Mouse (Mus musculus): ENCODE measurements around the gene Fam185a. TPM values are rescaled to one million over a fixed set of nuclear protein-coding genes. Genes with fewer than 3 reads are reported as not detected.
A peak's percentile ranks its signal among the peaks of the same experiment; 100 is the strongest.

Gene Fam185a
- 10 to 100 TPM; 20.7 to 22.3 TPM for total RNA-seq (2021)
- long read RNA-seq, experiment 1, transcript Fam185a-201 (8 exons, 3,027 nt) = major isoform, 25 of 31 reads
- long read RNA-seq, experiment 1, partial matches to known transcripts = 3 of 31 reads
- long read RNA-seq, experiment 1, other reads (novel, unspliced or antisense) = 3 of 31 reads
- long read RNA-seq, experiment 2, transcript Fam185a-201 (8 exons, 3,027 nt) = major isoform, 8 of 11 reads
- long read RNA-seq, experiment 2, partial matches to known transcripts = 0 of 11 reads
- long read RNA-seq, experiment 2, other reads (novel, unspliced or antisense) = 3 of 11 reads

- DNase-seq = peak; percentile 94 to 98
Observed at GRCm38 (mm10) chr5:21424614-21425602, at the start of gene Fam185a, which contains the start of gene Ccdc146. Gene Fam185a, plus strand, starts transcription at chr5:21424958. Gene Ccdc146, minus strand, starts transcription at chr5:21424677.

DNA sequence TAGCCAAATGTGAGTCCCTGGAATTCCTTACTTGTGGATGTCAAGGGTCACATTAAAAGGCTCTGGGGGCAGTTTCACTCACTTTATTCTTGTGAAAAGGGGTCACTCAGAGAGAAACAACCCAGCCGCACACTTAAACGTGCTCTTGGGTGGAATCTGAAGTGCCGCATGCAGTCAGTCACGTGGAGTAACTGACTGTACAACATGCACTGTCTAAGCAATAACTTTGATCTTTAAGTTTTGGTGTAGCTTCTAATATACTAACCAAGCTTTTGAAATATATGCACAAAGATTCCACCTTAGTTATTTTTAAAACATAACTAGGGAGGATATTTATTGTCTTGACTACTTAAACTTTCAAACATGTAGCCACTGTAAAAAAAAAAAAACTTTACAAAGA is 47.8 kb upstream of the Fam185a start:
- DNase-seq = no peak

DNA sequence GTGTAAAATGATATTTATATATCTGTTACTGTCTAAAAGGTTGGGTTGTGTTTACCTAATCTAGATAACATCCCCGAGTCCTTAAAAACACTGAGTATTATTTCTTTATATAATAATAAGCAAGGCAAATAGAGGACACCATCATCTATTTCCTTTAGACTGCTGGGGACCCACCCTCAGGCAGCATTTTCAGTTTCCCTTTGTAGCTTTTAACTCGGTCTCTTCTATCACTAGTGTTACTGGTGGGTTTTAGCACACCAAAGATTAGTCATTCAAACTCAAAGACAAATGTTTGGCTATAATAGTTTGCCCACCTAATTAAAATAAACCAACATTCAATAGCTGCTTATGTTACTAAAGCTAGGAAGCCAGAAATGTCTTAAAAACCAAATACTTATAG is 46.4 kb upstream of the Fam185a start:
- DNase-seq = no peak

GRCm38 (mm10) chr5:21381986-21382385 is 42.8 kb upstream of the Fam185a start:
- DNase-seq = peak in 1 of 2 experiments; percentile 17

DNA sequence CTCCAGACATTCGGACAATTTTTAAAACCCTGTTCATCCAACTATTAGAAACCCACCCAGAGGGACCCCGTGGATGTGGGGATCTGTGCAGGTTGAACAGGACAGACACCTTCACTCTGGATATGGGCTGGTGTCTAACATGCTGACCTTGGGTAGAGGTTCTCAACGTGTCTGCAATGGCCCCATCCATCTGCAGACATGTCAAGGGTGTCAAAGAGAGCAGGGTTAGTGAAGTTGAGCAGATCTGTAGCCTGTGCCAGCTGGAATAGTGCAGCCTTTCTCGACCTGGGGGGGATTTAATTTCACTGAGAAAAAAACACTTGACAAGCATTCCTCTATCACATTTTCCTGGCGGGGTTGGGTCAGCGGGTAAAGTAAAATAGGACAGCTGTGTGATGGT is 42.1 kb upstream of the Fam185a start:
- DNase-seq = no peak

- peak; percentile 42 to 44 for DNase-seq
Observed at GRCm38 (mm10) chr5:21383392-21384251, 41.1 kb upstream of the Fam185a start.

DNA sequence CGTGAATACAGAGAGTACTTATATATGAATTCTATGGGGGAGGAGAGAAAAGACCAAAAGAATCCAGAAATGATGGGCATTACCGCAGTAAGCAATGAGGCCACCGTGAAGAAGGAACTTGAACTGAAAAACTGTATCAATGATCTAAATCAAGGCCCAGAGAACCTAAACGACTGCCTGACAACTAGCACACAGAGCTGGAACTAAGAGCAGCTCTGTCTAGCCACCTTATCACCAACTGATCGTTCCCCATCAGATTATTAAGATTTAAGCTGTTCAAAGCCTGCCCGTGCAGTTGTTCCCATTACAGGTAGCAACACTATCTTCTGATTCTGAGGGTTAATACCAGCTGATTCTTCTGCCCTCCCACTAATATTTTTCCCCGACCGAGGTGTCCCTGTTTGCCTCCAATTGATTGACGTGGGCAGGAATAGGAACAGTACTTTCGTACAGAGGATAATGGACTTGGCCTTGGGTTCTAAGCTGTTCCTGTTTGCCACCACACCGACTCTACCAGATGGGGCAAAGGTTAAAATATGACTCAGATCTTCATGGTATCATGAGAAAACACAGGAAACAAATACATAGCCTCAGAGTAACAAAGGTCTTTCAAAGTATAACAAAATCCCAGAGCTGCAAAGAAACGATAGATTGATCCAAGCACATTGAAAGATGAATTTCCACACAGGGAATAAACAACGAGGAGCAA is 40.4 kb upstream of the Fam185a start:
- DNase-seq = no peak

- no peak for DNase-seq
Observed at GRCm38 (mm10) chr5:21384976-21385375, 39.8 kb upstream of the Fam185a start.

GRCm38 (mm10) chr5:21386432-21386831 is 38.3 kb upstream of the Fam185a start:
- peak in 1 of 2 experiments; percentile 21 for DNase-seq

DNA sequence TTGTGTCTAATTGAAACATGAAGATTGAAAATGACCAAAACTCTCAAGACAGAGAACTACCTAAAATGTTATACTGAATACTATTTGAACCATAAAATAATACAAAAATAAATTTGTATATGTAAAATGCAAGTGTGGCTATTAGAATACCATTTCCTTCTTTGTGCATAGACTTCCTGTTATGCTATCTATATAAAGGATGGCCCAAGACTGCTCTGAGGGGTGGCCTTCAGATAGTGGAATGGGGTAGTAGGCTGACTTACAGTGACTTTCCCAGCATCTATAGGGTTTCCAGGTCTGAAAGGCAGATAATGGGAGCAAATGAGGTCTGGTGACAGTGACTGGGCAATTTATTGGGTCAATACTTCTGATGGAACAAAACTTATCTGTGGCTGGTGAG is 37.4 kb upstream of the Fam185a start:
- no peak for DNase-seq

GRCm38 (mm10) chr5:21388855-21389254 is 35.9 kb upstream of the Fam185a start:
- no peak for DNase-seq

DNA sequence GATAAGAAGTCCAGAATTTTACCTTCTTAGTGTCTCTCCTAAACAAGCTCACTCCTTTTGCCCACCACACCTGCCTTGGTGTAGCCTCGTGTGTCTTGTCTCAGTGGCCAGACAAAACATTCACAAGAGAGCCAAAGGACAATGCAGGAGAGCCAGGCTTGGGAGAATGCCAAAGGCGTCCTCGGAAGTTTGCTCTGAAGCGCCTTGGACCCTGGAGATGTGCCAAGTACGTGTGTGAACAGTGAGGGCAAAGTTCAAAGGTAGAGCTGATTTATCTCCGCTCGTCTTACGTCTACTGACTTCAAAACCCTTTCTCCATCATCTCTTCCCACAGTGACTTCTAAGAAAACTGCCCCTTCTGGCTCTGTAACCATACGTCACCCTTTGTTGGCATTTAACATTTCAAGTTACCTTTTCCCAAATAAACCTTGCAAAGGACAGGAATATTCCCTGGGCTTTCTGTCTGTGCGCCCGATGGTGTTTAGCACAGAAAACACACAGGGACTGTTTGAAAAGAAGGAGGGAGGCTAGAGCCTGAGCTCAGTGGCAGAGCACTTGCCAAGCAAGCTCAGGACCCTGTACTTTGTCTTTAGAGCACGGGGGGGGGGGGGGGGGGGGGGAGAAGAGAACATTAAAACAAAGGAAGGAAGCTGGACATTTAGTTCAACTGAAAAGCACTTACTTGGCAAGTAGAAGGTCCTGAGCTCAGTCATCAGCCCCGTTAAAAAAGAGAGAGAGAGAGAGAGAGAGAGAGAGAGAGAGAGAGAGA is 33.0 kb upstream of the Fam185a start:
- DNase-seq = no peak

DNA sequence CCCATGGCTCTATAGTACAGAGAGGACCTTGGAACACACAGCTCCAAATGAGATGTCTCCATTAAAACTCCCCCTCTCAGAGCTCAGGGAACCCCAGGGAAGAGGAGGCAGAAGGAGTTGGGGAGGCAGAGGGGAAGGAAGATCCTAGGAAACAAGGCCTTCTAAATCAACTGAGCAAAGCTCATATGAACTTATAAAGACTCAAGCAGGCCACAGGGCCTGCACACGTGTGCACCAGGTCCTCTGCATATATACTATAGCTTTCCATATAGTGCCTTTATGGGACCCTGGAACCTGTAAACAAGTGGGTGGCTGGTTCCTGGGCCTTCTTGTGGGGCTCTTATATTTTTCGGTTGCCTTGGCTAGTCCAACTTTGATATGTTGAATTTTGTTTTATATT is 30.2 kb upstream of the Fam185a start:
- no peak for DNase-seq

GRCm38 (mm10) chr5:21395205-21395840 is 29.4 kb upstream of the Fam185a start:
- peak; percentile 36 to 55 for DNase-seq

- DNase-seq = peak in 1 of 2 experiments; percentile 55
Observed at GRCm38 (mm10) chr5:21411261-21411666, 13.5 kb upstream of the Fam185a start.

DNA sequence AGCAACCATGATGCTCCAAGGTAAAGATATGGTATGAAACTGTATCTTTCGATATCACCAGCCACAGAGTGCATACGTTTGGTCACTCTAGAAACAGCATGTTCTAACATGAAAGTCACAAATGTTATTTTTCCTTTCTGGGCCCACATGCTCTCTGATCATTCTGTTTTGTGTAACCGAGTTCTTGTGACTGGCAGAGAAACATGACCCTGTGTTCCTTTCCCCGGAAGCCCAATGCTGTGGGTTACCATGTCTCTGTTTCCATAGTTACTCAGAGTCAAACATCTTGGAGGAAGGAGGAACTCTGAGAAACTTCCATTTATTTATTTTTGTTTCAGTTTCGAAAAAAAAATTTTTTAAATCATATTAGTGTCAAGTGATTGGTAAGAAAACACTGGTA is 12.7 kb upstream of the Fam185a start:
- DNase-seq = peak in 1 of 2 experiments; percentile 14

DNA sequence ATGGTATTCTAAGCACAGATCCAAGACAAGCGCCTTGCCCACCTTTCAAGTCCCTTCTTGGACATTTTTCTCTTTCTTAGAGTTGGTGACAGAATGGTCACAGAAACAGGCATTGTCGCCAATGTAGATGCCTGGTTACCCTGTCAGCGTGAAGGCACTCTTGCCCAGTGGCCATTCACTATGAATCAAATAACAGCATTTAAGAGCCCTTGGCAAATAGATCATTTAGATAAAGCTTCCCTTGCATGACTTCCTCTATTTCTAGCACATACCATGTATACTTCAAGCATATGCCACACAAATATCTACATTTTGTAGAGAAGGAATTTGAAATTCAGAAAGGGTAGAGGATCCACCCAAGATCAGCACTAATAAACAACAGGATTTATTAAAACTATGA is 11.4 kb upstream of the Fam185a start:
- no peak for DNase-seq

- no peak for DNase-seq
Observed at GRCm38 (mm10) chr5:21414116-21414820, 10.5 kb upstream of the Fam185a start.

DNA sequence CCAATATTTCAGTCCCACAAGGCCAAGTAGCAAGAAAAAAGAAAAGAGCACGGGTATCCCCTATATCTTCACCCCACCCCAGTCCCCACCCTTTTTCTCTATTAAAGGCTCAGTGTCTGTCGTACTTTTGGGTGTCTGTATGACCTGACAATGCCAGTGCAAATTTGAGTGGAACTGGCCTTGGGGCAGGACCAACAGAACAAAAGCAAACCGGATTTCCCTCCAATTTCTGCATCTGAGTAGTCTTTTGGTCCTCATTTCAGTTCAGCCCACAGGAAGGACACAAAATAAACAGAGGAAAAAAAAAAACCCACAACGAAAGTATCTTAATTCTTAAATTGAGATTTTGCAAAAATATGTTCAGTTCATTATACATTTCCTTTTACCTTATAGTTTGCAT is 6.1 kb upstream of the Fam185a start:
- DNase-seq = no peak

Data from heart, adult 18-20 months (tissue).